ENCODE assay signal across 9 mouse cellular contexts in genomic region chr5:31093151-31094041, GRCm38 (mm10). TPM values are rescaled to one million over a fixed set of nuclear protein-coding genes. Genes with fewer than 3 reads are reported as not detected.
DNase-seq lines count a peak whose midpoint lies in the region; ATAC-seq and TF ChIP-seq lines count a peak whose summit lies in the region.
"Had no signal": no experiment of that assay in that cellular context is flagged by ENCODE, and none has a peak within 500 bp of the region (broad histone marks: within the 10 kb centered on the region; RNA-seq: fewer than 3 reads in every experiment).

No protein-coding gene starts in this region.

- peaks cover 5% of the 10 kb centered on the region; the same call in 1 of the 2 replicates for H3K9me3 ChIP-seq in erythroblast, embryonic 14.5 days (ENCODE audit: control insufficient read depth, low read length)
- H3K9me3 ChIP-seq in heart, postnatal 0 days (replicated peaks; ENCODE audit: control insufficient read depth, low read length), result no peaks in the 10 kb centered on the region

- 0 out of 2 replicates have a peak, but pooled peaks have one; percentile 39 for TF ChIP-seq POLR2A in cortical plate, adult 2 months (IDR thresholded peaks at IDR 0.05; ENCODE audit: extremely low read depth, insufficient read depth, low read length)
- no peak for TF ChIP-seq POLR2A in lung, adult 2 months (IDR thresholded peaks at IDR 0.05; ENCODE audit: borderline replicate concordance, extremely low read depth, low read depth, low read length)

- peak overlapping the region; percentile 24 for H3K4me3 ChIP-seq in erythroblast, embryonic 14.5 days (replicated peaks)
- peak overlapping the region; percentile 52 for H3K4me3 ChIP-seq in cortical plate, adult 2 months (ENCODE audit: insufficient read depth, low read length)
- H3K4me3 ChIP-seq in heart, postnatal 0 days (ENCODE audit: low read depth, low read length), result peak overlapping the region; percentile 44
- no peak overlapping the region for H3K4me3 ChIP-seq in lung, adult 2 months (replicated peaks; ENCODE audit: extremely low read depth, low read depth, low read length)

- peaks cover 98% of the 10 kb centered on the region for H3K27me3 ChIP-seq in erythroblast, embryonic 14.5 days (ENCODE audit: control insufficient read depth)
- peaks cover 91% of the 10 kb centered on the region for H3K27me3 ChIP-seq in heart, postnatal 0 days (ENCODE audit: control insufficient read depth, insufficient read depth, low read length)

- H3K36me3 ChIP-seq in erythroblast, embryonic 14.5 days (ENCODE audit: control insufficient read depth), result no peaks in the 10 kb centered on the region
- H3K36me3 ChIP-seq in heart, postnatal 0 days (replicated peaks; ENCODE audit: control insufficient read depth, insufficient read depth, low read length), result no peaks in the 10 kb centered on the region

- peak overlapping the region; percentile 52 for H3K4me2 ChIP-seq in heart, postnatal 0 days (ENCODE audit: low read depth, low read length)

- WGBS in heart, postnatal 0 days, result 1% methylated on average over 52 of the region's 54 CpGs
- 2% methylated on average over 53 of the region's 54 CpGs for WGBS in lung, adult 2 months

- peaks cover 5% of the 10 kb centered on the region for H3K4me1 ChIP-seq in erythroblast, embryonic 14.5 days (ENCODE audit: control insufficient read depth)
- H3K4me1 ChIP-seq in cortical plate, adult 2 months (ENCODE audit: control insufficient read depth, insufficient read depth, low read length), result no peaks in the 10 kb centered on the region
- H3K4me1 ChIP-seq in heart, postnatal 0 days (ENCODE audit: control insufficient read depth, insufficient read depth), result peaks cover 22% of the 10 kb centered on the region; the same call in 1 of the 2 replicates
- H3K4me1 ChIP-seq in lung, adult 2 months (ENCODE audit: control insufficient read depth, insufficient read depth, low read length), result peaks cover 4% of the 10 kb centered on the region; the same call in 1 of the 2 replicates

- H3K27ac ChIP-seq in cortical plate, adult 2 months (ENCODE audit: insufficient read depth, low read length), result peak overlapping the region; percentile 87
- no peak overlapping the region for H3K27ac ChIP-seq in heart, postnatal 0 days (ENCODE audit: low read depth)

- 0 out of 2 replicates have a peak overlapping the region, but pooled peaks have one; percentile 13 for H3K9ac ChIP-seq in heart, postnatal 0 days (replicated peaks; ENCODE audit: low read depth, low read length)

- no peak for TF ChIP-seq EP300 in heart, postnatal 0 days (IDR thresholded peaks at IDR 0.05; ENCODE audit: low read depth)

- no peak for TF ChIP-seq CTCF in cortical plate, adult 2 months (IDR thresholded peaks at IDR 0.05; ENCODE audit: extremely low read depth, insufficient read depth, low read length)
- no peak for TF ChIP-seq CTCF in heart, postnatal 0 days (IDR thresholded peaks at IDR 0.05; ENCODE audit: low read depth)
- no peak for TF ChIP-seq CTCF in lung, adult 2 months (IDR thresholded peaks at IDR 0.05; ENCODE audit: insufficient read depth, low read length)

- ATAC-seq in erythroblast, adult 5-6 weeks (replicated peaks; ENCODE audit: low FRiP score, poor library complexity, severe bottlenecking), result no peak
- peak; percentile 22; the same call in 1 of the 2 replicates for ATAC-seq in heart, postnatal 0 days (ENCODE audit: insufficient read depth, low read depth)

- DNase-seq in heart, postnatal 0 days (ENCODE audit: low spot score), result no peak
- DNase-seq in kidney, postnatal 4 days, result peak; percentile 65 to 73
- DNase-seq in lung, adult 2 months, result peak; percentile 31
- DNase-seq in right cerebral cortex, postnatal 10 days (ENCODE audit: low spot score in 2 of 2), result peak; percentile 75 to 83
- no peak for DNase-seq in ovary, postnatal 14 days (ENCODE audit: low spot score)

RNA-seq across cellular contexts. Expression of gene Dnajc5g, which starts 12.7 kb away (rescaled TPM):
- polyA plus RNA-seq in erythroblast, embryonic 14.5 days (2012), result not detected in 2 replicates
- not detected in 2 replicates for total RNA-seq in erythroblast, adult 5-6 weeks (2015; ENCODE audit: low replicate concordance)
- 0.70 TPM in 1 of 2 replicates, not detected in the other for total RNA-seq in erythroblast, adult 5-6 weeks (2017; ENCODE audit: low replicate concordance)
- polyA plus RNA-seq in cortical plate, adult 2 months (2012; rRNA removed), result not detected in 2 replicates
- total RNA-seq in heart, postnatal 0 days (2014; rRNA removed; ENCODE audit: low replicate concordance), result not detected in 2 replicates
- polyA plus RNA-seq in heart, postnatal 0 days (2015; fragmentation: Nextera tagmentation; extraction: Ambion mirVana), result not detected in 2 replicates
- not detected in 2 replicates for polyA plus RNA-seq in lung, adult 2 months (2012; rRNA removed)
- total RNA-seq: CH12.LX had no signal

RNA-seq across cellular contexts. Expression of gene Slc30a3, which starts 14.6 kb away (rescaled TPM):
- not detected in 2 replicates for polyA plus RNA-seq in erythroblast, embryonic 14.5 days (2012)
- not detected in 2 replicates for total RNA-seq in erythroblast, adult 5-6 weeks (2015; ENCODE audit: low replicate concordance)
- not detected in 2 replicates for total RNA-seq in erythroblast, adult 5-6 weeks (2017; ENCODE audit: low replicate concordance)
- 185 and 189 TPM in 2 replicates for polyA plus RNA-seq in cortical plate, adult 2 months (2012; rRNA removed)
- not detected in 2 replicates for total RNA-seq in heart, postnatal 0 days (2014; rRNA removed; ENCODE audit: low replicate concordance)
- polyA plus RNA-seq in heart, postnatal 0 days (2015; fragmentation: Nextera tagmentation; extraction: Ambion mirVana), result 0.08 and 0.18 TPM in 2 replicates
- polyA plus RNA-seq in lung, adult 2 months (2012; rRNA removed), result 0.10 TPM in 1 of 2 replicates, not detected in the other
- total RNA-seq: CH12.LX had no signal

RNA-seq across cellular contexts. Expression of gene Trim54, which starts 23.1 kb away (rescaled TPM):
- not detected in 2 replicates for polyA plus RNA-seq in erythroblast, embryonic 14.5 days (2012)
- total RNA-seq in erythroblast, adult 5-6 weeks (2015; ENCODE audit: low replicate concordance), result not detected in 2 replicates
- total RNA-seq in erythroblast, adult 5-6 weeks (2017; ENCODE audit: low replicate concordance), result not detected in 2 replicates
- 0.21 TPM in 1 of 2 replicates, not detected in the other for polyA plus RNA-seq in cortical plate, adult 2 months (2012; rRNA removed)
- 4.2 and 8.8 TPM in 2 replicates for total RNA-seq in heart, postnatal 0 days (2014; rRNA removed; ENCODE audit: low replicate concordance)
- polyA plus RNA-seq in heart, postnatal 0 days (2015; fragmentation: Nextera tagmentation; extraction: Ambion mirVana), result 16.4 and 16.5 TPM in 2 replicates
- 3.8 and 14.9 TPM in 2 replicates for polyA plus RNA-seq in lung, adult 2 months (2012; rRNA removed)
- total RNA-seq: CH12.LX had no signal

RNA-seq across cellular contexts. Expression of gene Cad, which starts 38.8 kb away (rescaled TPM):
- polyA plus RNA-seq in erythroblast, embryonic 14.5 days (2012), result 14.6 and 19.9 TPM in 2 replicates
- total RNA-seq in erythroblast, adult 5-6 weeks (2015; ENCODE audit: low replicate concordance), result 6.5 and 16.3 TPM in 2 replicates
- 6.7 and 10.6 TPM in 2 replicates for total RNA-seq in erythroblast, adult 5-6 weeks (2017; ENCODE audit: low replicate concordance)
- 13.4 and 14.1 TPM in 2 replicates for polyA plus RNA-seq in cortical plate, adult 2 months (2012; rRNA removed)
- total RNA-seq in heart, postnatal 0 days (2014; rRNA removed; ENCODE audit: low replicate concordance), result 24.6 and 74.6 TPM in 2 replicates
- 5.4 and 5.7 TPM in 2 replicates for polyA plus RNA-seq in heart, postnatal 0 days (2015; fragmentation: Nextera tagmentation; extraction: Ambion mirVana)
- polyA plus RNA-seq in lung, adult 2 months (2012; rRNA removed), result 27.6 and 28.6 TPM in 2 replicates

RNA-seq across cellular contexts. Expression of gene Slc5a6, which starts 44.7 kb away (rescaled TPM):
- polyA plus RNA-seq in erythroblast, embryonic 14.5 days (2012), result 0.07 and 0.13 TPM in 2 replicates
- 0.42 TPM in 1 of 2 replicates, not detected in the other for total RNA-seq in erythroblast, adult 5-6 weeks (2015; ENCODE audit: low replicate concordance)
- total RNA-seq in erythroblast, adult 5-6 weeks (2017; ENCODE audit: low replicate concordance), result 0.98 TPM in 1 of 2 replicates, not detected in the other
- polyA plus RNA-seq in cortical plate, adult 2 months (2012; rRNA removed), result 32.5 and 34.9 TPM in 2 replicates
- total RNA-seq in heart, postnatal 0 days (2014; rRNA removed; ENCODE audit: low replicate concordance), result 7.1 and 7.7 TPM in 2 replicates
- polyA plus RNA-seq in heart, postnatal 0 days (2015; fragmentation: Nextera tagmentation; extraction: Ambion mirVana), result 5.2 and 5.5 TPM in 2 replicates
- polyA plus RNA-seq in lung, adult 2 months (2012; rRNA removed), result 16.3 and 19.1 TPM in 2 replicates

Comparison
In these comparisons a context has a peak if more than half of its experiments do, and no peak if none do; other contexts are left out.
1. DNase-seq: peak in kidney, postnatal 4 days (2 of 2), lung, adult 2 months (single experiment) and right cerebral cortex, postnatal 10 days (2 of 2); none in heart, postnatal 0 days (single experiment) and ovary, postnatal 14 days (single experiment).
2. RNA of gene Slc30a3, which starts 14.6 kb away (polyA plus RNA-seq): 185 to 189 TPM in cortical plate, adult 2 months; 0.08 to 0.18 TPM in heart, postnatal 0 days, 0.10 TPM in lung, adult 2 months and not detected in erythroblast, embryonic 14.5 days; every median in the first group is over 100 times any median in the second.